Mouse (Mus musculus): ENCODE results near the gene Rc3h1. TPM values are rescaled to one million over a fixed set of nuclear protein-coding genes. Genes with fewer than 3 reads are reported as not detected.

Rc3h1 gene
- polyA plus RNA-seq, 2 experiments, result 7.9 TPM

DNA sequence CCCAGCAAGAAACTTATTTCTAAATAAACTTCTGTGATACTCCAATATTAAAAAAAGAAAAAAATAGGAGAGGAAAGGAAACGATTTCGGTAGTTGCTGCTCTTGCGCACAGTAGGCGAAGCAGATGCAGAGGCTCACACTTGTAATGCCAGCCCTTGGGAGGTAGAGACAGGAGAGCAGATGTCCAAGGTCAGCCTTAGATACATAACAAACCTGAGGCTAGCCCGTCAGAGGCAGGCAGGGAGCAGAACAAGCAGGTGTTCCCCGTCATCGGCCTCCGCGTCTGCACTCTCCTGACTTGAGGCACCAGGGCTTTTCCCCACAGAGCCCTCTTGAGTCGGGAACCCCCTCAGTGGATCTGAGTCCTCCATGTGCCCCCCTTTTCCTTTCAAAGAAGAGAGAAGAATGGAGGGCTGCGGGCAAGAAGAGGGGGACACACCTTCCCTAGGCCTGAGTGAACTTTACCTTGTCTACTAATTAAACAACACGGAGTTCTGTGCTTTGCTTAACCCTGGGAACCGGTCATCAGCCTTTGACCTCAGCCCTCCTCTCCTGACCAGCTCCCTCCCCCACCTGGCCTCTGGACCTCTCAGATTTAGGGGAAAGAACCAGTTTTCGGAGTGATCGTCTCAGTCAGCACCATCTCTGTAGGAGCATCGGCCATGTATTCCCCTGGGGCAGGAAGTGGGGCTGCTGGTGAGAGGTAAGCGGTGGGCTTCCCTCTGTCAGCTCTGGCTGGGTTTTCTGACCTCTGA lies 80.8 kb downstream of the Rc3h1 start:
- Histone ChIP-seq H3K4me1 (ENCODE audit: control insufficient read depth, insufficient read depth, low read length) (no peaks in the 10 kb centered on the region), H3K36me3 (ENCODE audit: control insufficient read depth, insufficient read depth, low read length) (no peaks in the 10 kb centered on the region), H3K27me3 (ENCODE audit: control insufficient read depth, insufficient read depth, low read length) (no peaks in the 10 kb centered on the region), H3K27ac (replicated peaks; ENCODE audit: low read depth, low read length) (no peak overlapping the region), H3K9me3 (ENCODE audit: control insufficient read depth, low read length) (no peaks in the 10 kb centered on the region), H3K9ac (ENCODE audit: low read depth, low read length, severe bottlenecking) (no peak overlapping the region), H3K4me2 (replicated peaks; ENCODE audit: low read depth, low read length, severe bottlenecking) (no peak overlapping the region), H3K4me3 (replicated peaks; ENCODE audit: low read length) (no peak overlapping the region)
- no peak for TF ChIP-seq POLR2A (IDR thresholded peaks at IDR 0.05; ENCODE audit: borderline replicate concordance, extremely low read depth, insufficient read depth, insufficient read length)
- ATAC-seq (ENCODE audit: low FRiP score, low read depth) (no peak), DNase-seq (ENCODE audit: low spot score) (no peak)
- WGBS, result 86% methylated on average over 17 of the region's 17 CpGs

GRCm38 (mm10) chr1:160989395-160989794 lies 83.2 kb downstream of the Rc3h1 start:
- Histone ChIP-seq H3K27ac (replicated peaks; ENCODE audit: low read depth, low read length) (no peak overlapping the region), H3K36me3 (ENCODE audit: control insufficient read depth, insufficient read depth, low read length) (no peaks in the 10 kb centered on the region), H3K9me3 (ENCODE audit: control insufficient read depth, low read length) (no peaks in the 10 kb centered on the region), H3K27me3 (ENCODE audit: control insufficient read depth, insufficient read depth, low read length) (no peaks in the 10 kb centered on the region), H3K9ac (ENCODE audit: low read depth, low read length, severe bottlenecking) (no peak overlapping the region), H3K4me3 (replicated peaks; ENCODE audit: low read length) (no peak overlapping the region), H3K4me1 (ENCODE audit: control insufficient read depth, insufficient read depth, low read length) (no peaks in the 10 kb centered on the region), H3K4me2 (replicated peaks; ENCODE audit: low read depth, low read length, severe bottlenecking) (no peak overlapping the region)
- TF ChIP-seq POLR2A (IDR thresholded peaks at IDR 0.05; ENCODE audit: borderline replicate concordance, extremely low read depth, insufficient read depth, insufficient read length), result no peak
- ATAC-seq (ENCODE audit: low FRiP score, low read depth) (no peak), DNase-seq (ENCODE audit: low spot score) (no peak)
- WGBS, result 80% methylated on average over 14 of the region's 15 CpGs

DNA sequence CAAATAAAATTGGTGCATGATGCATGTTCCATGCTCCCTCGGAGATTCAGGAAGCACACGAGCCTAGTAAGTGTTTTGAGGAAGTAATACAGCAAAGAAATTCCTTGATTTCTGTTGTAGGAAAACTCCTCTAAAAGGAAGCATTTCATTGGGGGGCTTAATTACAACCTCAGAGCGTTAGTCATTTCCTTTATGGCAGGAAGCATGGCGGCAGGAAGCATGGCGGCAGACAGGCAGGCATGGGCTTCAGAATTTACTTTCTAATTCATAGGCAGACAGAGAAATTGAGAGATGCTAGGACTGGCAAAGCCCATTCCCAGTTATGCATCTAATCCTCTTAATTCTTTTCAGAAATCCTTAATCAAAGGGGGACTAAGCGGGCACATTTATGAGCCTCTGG lies 87.6 kb downstream of the Rc3h1 start:
- DNase-seq (ENCODE audit: low spot score), result no peak
- WGBS, result 76% methylated on average over 6 of the region's 6 CpGs
- H3K4me1 ChIP-seq (ENCODE audit: control insufficient read depth, insufficient read depth, low read length), result no peaks in the 10 kb centered on the region
- no peak overlapping the region for H3K27ac ChIP-seq (replicated peaks; ENCODE audit: low read depth, low read length)
- H3K36me3 ChIP-seq (ENCODE audit: control insufficient read depth, insufficient read depth, low read length), result no peaks in the 10 kb centered on the region; the same call in 1 of the 2 replicates
- H3K4me3 ChIP-seq (replicated peaks; ENCODE audit: low read length), result no peak overlapping the region
- H3K27me3 ChIP-seq (ENCODE audit: control insufficient read depth, insufficient read depth, low read length), result no peaks in the 10 kb centered on the region
- TF ChIP-seq POLR2A (IDR thresholded peaks at IDR 0.05; ENCODE audit: borderline replicate concordance, extremely low read depth, insufficient read depth, insufficient read length), result no peak
- no peaks in the 10 kb centered on the region for H3K9me3 ChIP-seq (ENCODE audit: control insufficient read depth, low read length)
- ATAC-seq (ENCODE audit: low FRiP score, low read depth), result no peak
- no peak overlapping the region for H3K9ac ChIP-seq (ENCODE audit: low read depth, low read length, severe bottlenecking)
- no peak overlapping the region for H3K4me2 ChIP-seq (replicated peaks; ENCODE audit: low read depth, low read length, severe bottlenecking)

DNA sequence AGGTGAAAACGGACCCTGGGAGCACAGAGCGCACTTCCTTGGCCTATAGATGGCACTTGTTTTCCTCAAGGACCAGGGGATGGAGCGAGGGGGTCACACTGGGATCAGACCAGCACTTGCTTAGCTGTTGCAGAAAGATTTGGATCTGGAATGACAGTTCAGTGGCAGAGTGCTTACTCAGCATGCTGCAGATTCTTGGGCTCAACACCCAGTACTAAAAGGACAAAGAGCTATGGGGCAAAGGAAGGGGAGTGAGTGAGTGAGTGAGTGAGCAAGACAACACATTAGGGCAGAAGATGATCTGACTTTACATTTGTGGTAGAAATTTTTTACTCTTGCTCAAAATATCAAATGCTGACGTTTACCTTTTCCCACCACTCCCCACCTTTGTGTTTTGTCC lies 98.7 kb downstream of the Rc3h1 start:
- H3K27ac ChIP-seq (replicated peaks; ENCODE audit: low read depth, low read length), result no peak overlapping the region
- no peak overlapping the region for H3K4me3 ChIP-seq (replicated peaks; ENCODE audit: low read length)
- no peak overlapping the region for H3K9ac ChIP-seq (ENCODE audit: low read depth, low read length, severe bottlenecking)
- H3K4me1 ChIP-seq (ENCODE audit: control insufficient read depth, insufficient read depth, low read length), result no peaks in the 10 kb centered on the region
- no peaks in the 10 kb centered on the region for H3K27me3 ChIP-seq (ENCODE audit: control insufficient read depth, insufficient read depth, low read length)
- H3K4me2 ChIP-seq (replicated peaks; ENCODE audit: low read depth, low read length, severe bottlenecking), result no peak overlapping the region
- peaks cover 5% of the 10 kb centered on the region; the same call in 1 of the 2 replicates for H3K36me3 ChIP-seq (ENCODE audit: control insufficient read depth, insufficient read depth, low read length)
- DNase-seq (ENCODE audit: low spot score) (no peak), ATAC-seq (ENCODE audit: low FRiP score, low read depth) (no peak)
- H3K9me3 ChIP-seq (ENCODE audit: control insufficient read depth, low read length), result no peaks in the 10 kb centered on the region
- WGBS, result 65% methylated on average over 4 of the region's 4 CpGs
- TF ChIP-seq POLR2A (IDR thresholded peaks at IDR 0.05; ENCODE audit: borderline replicate concordance, extremely low read depth, insufficient read depth, insufficient read length), result no peak

DNA sequence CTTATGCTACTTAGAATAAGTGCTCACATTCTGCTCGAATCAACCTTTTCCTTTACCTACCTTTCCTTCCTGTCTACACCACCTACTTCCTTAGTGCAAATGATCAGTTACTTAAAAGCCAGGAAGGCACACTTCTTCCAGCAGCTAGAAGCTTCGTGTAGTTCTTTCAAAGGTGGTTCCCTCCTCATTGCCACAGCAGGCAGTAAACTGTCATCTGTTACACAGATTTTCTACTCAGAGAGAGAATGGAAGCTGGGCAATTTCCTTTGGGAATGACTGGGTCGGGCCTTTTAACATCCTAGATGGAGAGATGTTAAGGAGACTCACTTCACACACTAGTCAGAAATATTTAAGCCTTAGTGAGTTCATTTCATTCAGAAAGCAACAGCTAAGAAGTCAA lies 99.3 kb downstream of the Rc3h1 start:
- Histone ChIP-seq H3K4me2 (replicated peaks; ENCODE audit: low read depth, low read length, severe bottlenecking) (no peak overlapping the region), H3K4me3 (replicated peaks; ENCODE audit: low read length) (no peak overlapping the region), H3K27me3 (ENCODE audit: control insufficient read depth, insufficient read depth, low read length) (no peaks in the 10 kb centered on the region), H3K9me3 (ENCODE audit: control insufficient read depth, low read length) (no peaks in the 10 kb centered on the region), H3K36me3 (ENCODE audit: control insufficient read depth, insufficient read depth, low read length) (peaks cover 5% of the 10 kb centered on the region; the same call in 1 of the 2 replicates), H3K27ac (replicated peaks; ENCODE audit: low read depth, low read length) (no peak overlapping the region), H3K4me1 (ENCODE audit: control insufficient read depth, insufficient read depth, low read length) (0 out of 2 replicates have a peak, but pooled peaks cover 3% of the 10 kb centered on the region), H3K9ac (ENCODE audit: low read depth, low read length, severe bottlenecking) (no peak overlapping the region)
- DNase-seq (ENCODE audit: low spot score) (no peak), ATAC-seq (ENCODE audit: low FRiP score, low read depth) (no peak)
- no peak for TF ChIP-seq POLR2A (IDR thresholded peaks at IDR 0.05; ENCODE audit: borderline replicate concordance, extremely low read depth, insufficient read depth, insufficient read length)
- WGBS, result 46% methylated on average over 3 of the region's 3 CpGs

All from limb, embryonic 14.5 days (tissue).